In genomic region chr1:128416584-128417532, GRCm38 (mm10) we compare ENCODE assay signal across 8 mouse cellular contexts. TPM values are rescaled to one million over a fixed set of nuclear protein-coding genes. Genes with fewer than 3 reads are reported as not detected.
DNase-seq lines count a peak whose midpoint lies in the region; ATAC-seq and TF ChIP-seq lines count a peak whose summit lies in the region.

Gene Dars, minus strand, starts transcription at chr1:128417368.

- peaks cover 17% of the 10 kb centered on the region for H3K36me3 ChIP-seq in ES-Bruce4 (ENCODE audit: control insufficient read depth, insufficient read depth, low read length, poor library complexity, severe bottlenecking)
- H3K36me3 ChIP-seq in forebrain, embryonic 14.5 days (ENCODE audit: control insufficient read depth, insufficient read depth, low read length), result peaks cover 10% of the 10 kb centered on the region
- H3K36me3 ChIP-seq in neural tube, embryonic 15.5 days, result peaks cover 9% of the 10 kb centered on the region

- peak; percentile 94 for DNase-seq in forebrain, embryonic 14.5 days (ENCODE audit: low spot score)
- DNase-seq in heart, postnatal 14 days, result peak; percentile 93 to 97
- DNase-seq in layer of hippocampus, adult 11-12 months (ENCODE audit: low spot score), result peak; percentile 93
- DNase-seq in lung, adult 18-20 months, result peak; percentile 89 to 92
- peak; percentile 94 for DNase-seq in testis, postnatal 14 days (ENCODE audit: low spot score)

- H3K27me3 ChIP-seq in ES-Bruce4 (ENCODE audit: control insufficient read depth, insufficient read depth, low read length, poor library complexity, severe bottlenecking), result no peaks in the 10 kb centered on the region
- no peaks in the 10 kb centered on the region for H3K27me3 ChIP-seq in forebrain, embryonic 14.5 days (replicated peaks; ENCODE audit: control insufficient read depth, insufficient read depth, low read length)
- no peaks in the 10 kb centered on the region for H3K27me3 ChIP-seq in neural tube, embryonic 15.5 days (replicated peaks)

- no peaks in the 10 kb centered on the region for H3K4me1 ChIP-seq in ES-Bruce4 (ENCODE audit: control insufficient read depth, insufficient read depth, low read length)
- H3K4me1 ChIP-seq in forebrain, embryonic 14.5 days (ENCODE audit: control insufficient read depth, insufficient read depth, low read length), result no peaks in the 10 kb centered on the region
- H3K4me1 ChIP-seq in neural tube, embryonic 15.5 days, result peaks cover 2% of the 10 kb centered on the region; the same call in 1 of the 2 replicates

- TF ChIP-seq EP300 in ES-Bruce4 (IDR thresholded peaks at IDR 0.05; ENCODE audit: insufficient read depth, low read depth, low read length), result 0 out of 2 replicates have a peak, but pooled peaks have one; percentile 37

- ATAC-seq in cerebellum, adult (ENCODE audit: insufficient number of reproducible peaks, low FRiP score, low TSS enrichment), result peak; percentile 89
- peak; percentile 94 for ATAC-seq in forebrain, embryonic 14.5 days
- peak; percentile 97 for ATAC-seq in neural tube, embryonic 15.5 days (ENCODE audit: low FRiP score)

- H3K27ac ChIP-seq in ES-Bruce4 (ENCODE audit: insufficient read depth, low read length), result peak within 1 kb of the TSS; percentile 47
- H3K27ac ChIP-seq in forebrain, embryonic 14.5 days (ENCODE audit: low read depth, low read length), result peak within 1 kb of the TSS; percentile 81
- peak within 1 kb of the TSS; percentile 93 for H3K27ac ChIP-seq in neural tube, embryonic 15.5 days (replicated peaks)

- H3K9ac ChIP-seq in ES-Bruce4 (ENCODE audit: low read depth, poor library complexity, severe bottlenecking), result peak within 1 kb of the TSS; percentile 93
- peak within 1 kb of the TSS; percentile 96 for H3K9ac ChIP-seq in forebrain, embryonic 14.5 days (ENCODE audit: low read length)
- H3K9ac ChIP-seq in neural tube, embryonic 15.5 days (replicated peaks), result peak within 1 kb of the TSS; percentile 96

- intact Hi-C loops in heart, postnatal 14 days (cut with DNase I), result loop anchor here (5.0 kb wide), 1 partner anchor 40 kb away; no protein-coding TSS in a partner anchor

- peak within 1 kb of the TSS; percentile 68 for H3K4me2 ChIP-seq in forebrain, embryonic 14.5 days (ENCODE audit: low read length)
- H3K4me2 ChIP-seq in neural tube, embryonic 15.5 days, result peak within 1 kb of the TSS; percentile 72

- no peak for TF ChIP-seq CTCF in ES-Bruce4 (IDR thresholded peaks at IDR 0.05; ENCODE audit: low read depth, low read length)

- H3K9me3 ChIP-seq in ES-Bruce4 (replicated peaks; ENCODE audit: control insufficient read depth, insufficient read depth, low read length, poor library complexity, severe bottlenecking), result no peaks in the 10 kb centered on the region
- no peaks in the 10 kb centered on the region for H3K9me3 ChIP-seq in forebrain, embryonic 14.5 days (replicated peaks; ENCODE audit: control insufficient read depth, low read length)
- H3K9me3 ChIP-seq in neural tube, embryonic 15.5 days (replicated peaks), result no peaks in the 10 kb centered on the region

- peak within 1 kb of the TSS; percentile 90 for H3K4me3 ChIP-seq in ES-Bruce4 (ENCODE audit: low read depth, low read length)
- H3K4me3 ChIP-seq in forebrain, embryonic 14.5 days (ENCODE audit: low read depth, low read length), result peak within 1 kb of the TSS; percentile 92
- peak within 1 kb of the TSS; percentile 82 for H3K4me3 ChIP-seq in neural tube, embryonic 15.5 days (replicated peaks)

- under 1% methylated on average over 68 of the region's 68 CpGs for WGBS in forebrain, embryonic 14.5 days
- under 1% methylated on average over 68 of the region's 68 CpGs for WGBS in neural tube, embryonic 15.5 days

- TF ChIP-seq POLR2A in ES-Bruce4 (IDR thresholded peaks at IDR 0.05; ENCODE audit: insufficient read depth, low read length), result peak; percentile 84

RNA-seq across cellular contexts. Expression of gene Dars, which starts in this region (rescaled TPM):
- polyA plus RNA-seq in ES-Bruce4 (2011; ENCODE audit: insufficient read depth, insufficient read length, low read depth, missing spikeins), result 185 and 191 TPM in 2 replicates
- polyA plus RNA-seq in forebrain, embryonic 14.5 days (2014; fragmentation: Nextera tagmentation; extraction: Ambion mirVana), result 105 and 111 TPM in 2 replicates
- total RNA-seq in heart, postnatal 14 days (2021), result 10 to 100 TPM; 53.1 to 56.4 TPM
- polyA plus RNA-seq in neural tube, embryonic 15.5 days (2015; fragmentation: Nextera tagmentation; extraction: Ambion mirVana), result 132 and 154 TPM in 2 replicates

Comparison
In these comparisons a context has a peak if more than half of its experiments do, and no peak if none do; other contexts are left out.
1. Peak in every context shown above with its lines: DNase-seq, ATAC-seq, H3K4me3 ChIP-seq and H3K27ac ChIP-seq.